Mouse (Mus musculus): Measurements from ENCODE around the gene Pigf.

DNA sequence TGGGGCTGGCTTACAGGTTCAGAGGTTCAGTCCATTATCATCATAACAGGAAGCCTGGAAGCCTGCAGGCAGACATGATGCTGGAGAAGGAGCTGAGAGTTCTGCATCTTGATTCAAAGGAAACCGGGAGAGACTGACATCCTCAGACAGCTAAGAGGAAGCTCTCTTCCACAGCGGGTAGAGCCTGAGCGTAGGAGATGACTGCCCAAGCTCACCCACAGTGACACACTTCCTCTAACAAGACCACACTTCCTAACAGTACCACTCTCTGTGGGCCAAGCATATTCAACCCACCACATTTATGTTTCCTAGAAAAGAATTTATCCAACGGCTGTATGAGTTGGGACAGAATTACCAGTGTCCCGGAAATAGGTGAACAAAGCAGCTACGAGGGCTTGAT lies 46.7 kb downstream of the Pigf start:
- TF ChIP-seq CTCF (IDR thresholded peaks at IDR 0.05; ENCODE audit: extremely low read depth, insufficient read length, insufficient replicate concordance, low read depth, low read length) (no peak), POLR2A (IDR thresholded peaks at IDR 0.05; ENCODE audit: low read depth, low read length) (no peak)

Measured in small intestine, adult 2 months (tissue).